Mouse (Mus musculus): ENCODE measurements around the gene Nup133. TPM values are rescaled to one million over a fixed set of nuclear protein-coding genes. Genes with fewer than 3 reads are reported as not detected.

The Nup133 gene
- polyA plus RNA-seq, 1 experiment from 2014 or later: 39.5 TPM

GRCm38 (mm10) chr8:123895680-123896365, 53.2 kb downstream of the Nup133 start:
- Histone ChIP-seq H3K9me3 (ENCODE audit: control insufficient read depth, low read length) (no peaks in the 10 kb centered on the region), H3K9ac (ENCODE audit: low read length) (no peak overlapping the region), H3K4me1 (replicated peaks; ENCODE audit: control insufficient read depth, insufficient read depth, low read length) (no peaks in the 10 kb centered on the region), H3K27me3 (ENCODE audit: control insufficient read depth, insufficient read depth, low read depth, low read length) (peaks cover 46% of the 10 kb centered on the region), H3K4me3 (ENCODE audit: low read length) (no peak overlapping the region), H3K27ac (ENCODE audit: low read length) (no peak overlapping the region), H3K36me3 (ENCODE audit: control insufficient read depth, insufficient read depth, low read length) (no peaks in the 10 kb centered on the region; the same call in 1 of the 2 replicates), H3K4me2 (ENCODE audit: low read depth, low read length) (no peak overlapping the region)
- 64% methylated on average over 9 of the region's 9 CpGs for WGBS
- no peak for ATAC-seq (ENCODE audit: low read depth)

GRCm38 (mm10) chr8:123895230-123895629, 53.8 kb downstream of the Nup133 start:
- Histone ChIP-seq H3K27ac (ENCODE audit: low read length) (no peak overlapping the region), H3K4me2 (ENCODE audit: low read depth, low read length) (no peak overlapping the region), H3K9me3 (ENCODE audit: control insufficient read depth, low read length) (no peaks in the 10 kb centered on the region), H3K4me3 (ENCODE audit: low read length) (no peak overlapping the region), H3K4me1 (replicated peaks; ENCODE audit: control insufficient read depth, insufficient read depth, low read length) (no peaks in the 10 kb centered on the region), H3K36me3 (ENCODE audit: control insufficient read depth, insufficient read depth, low read length) (no peaks in the 10 kb centered on the region; the same call in 1 of the 2 replicates), H3K27me3 (ENCODE audit: control insufficient read depth, insufficient read depth, low read depth, low read length) (peaks cover 52% of the 10 kb centered on the region), H3K9ac (ENCODE audit: low read length) (no peak overlapping the region)
- 68% methylated on average over 4 of the region's 4 CpGs for WGBS
- no peak for ATAC-seq (ENCODE audit: low read depth)

- H3K36me3 ChIP-seq (ENCODE audit: control insufficient read depth, insufficient read depth, low read length): no peaks in the 10 kb centered on the region; the same call in 1 of the 2 replicates
- peaks cover 54% of the 10 kb centered on the region for H3K27me3 ChIP-seq (ENCODE audit: control insufficient read depth, insufficient read depth, low read depth, low read length)
- no peaks in the 10 kb centered on the region for H3K4me1 ChIP-seq (replicated peaks; ENCODE audit: control insufficient read depth, insufficient read depth, low read length)
- no peak within 1 kb of the TSS for H3K27ac ChIP-seq (ENCODE audit: low read length)
- no peak within 1 kb of the TSS for H3K4me2 ChIP-seq (ENCODE audit: low read depth, low read length)
- no peak for ATAC-seq (ENCODE audit: low read depth)
- no peaks in the 10 kb centered on the region for H3K9me3 ChIP-seq (ENCODE audit: control insufficient read depth, low read length)
- H3K9ac ChIP-seq (ENCODE audit: low read length): no peak within 1 kb of the TSS
- 23% methylated on average over 15 of the region's 15 CpGs for WGBS
- H3K4me3 ChIP-seq (ENCODE audit: low read length): no peak within 1 kb of the TSS
Observed at GRCm38 (mm10) chr8:123894502-123895097, 54.5 kb downstream of the Nup133 start, which contains the start of gene Acta1. Gene Acta1, minus strand, starts transcription at chr8:123894751.

- ATAC-seq (ENCODE audit: low read depth): no peak
- Histone ChIP-seq H3K27me3 (ENCODE audit: control insufficient read depth, insufficient read depth, low read depth, low read length) (peaks cover 54% of the 10 kb centered on the region), H3K4me3 (ENCODE audit: low read length) (no peak overlapping the region), H3K36me3 (ENCODE audit: control insufficient read depth, insufficient read depth, low read length) (no peaks in the 10 kb centered on the region), H3K4me2 (ENCODE audit: low read depth, low read length) (no peak overlapping the region), H3K27ac (ENCODE audit: low read length) (no peak overlapping the region), H3K9me3 (ENCODE audit: control insufficient read depth, low read length) (no peaks in the 10 kb centered on the region), H3K9ac (ENCODE audit: low read length) (no peak overlapping the region), H3K4me1 (replicated peaks; ENCODE audit: control insufficient read depth, insufficient read depth, low read length) (no peaks in the 10 kb centered on the region)
- 69% methylated on average over 11 of the region's 11 CpGs for WGBS
Observed at GRCm38 (mm10) chr8:123893413-123893812, 55.7 kb downstream of the Nup133 start.

- Histone ChIP-seq H3K4me3 (ENCODE audit: low read length) (no peak overlapping the region), H3K9ac (ENCODE audit: low read length) (no peak overlapping the region), H3K36me3 (ENCODE audit: control insufficient read depth, insufficient read depth, low read length) (no peaks in the 10 kb centered on the region), H3K4me1 (replicated peaks; ENCODE audit: control insufficient read depth, insufficient read depth, low read length) (no peaks in the 10 kb centered on the region), H3K27me3 (ENCODE audit: control insufficient read depth, insufficient read depth, low read depth, low read length) (peaks cover 54% of the 10 kb centered on the region), H3K27ac (ENCODE audit: low read length) (no peak overlapping the region), H3K9me3 (ENCODE audit: control insufficient read depth, low read length) (no peaks in the 10 kb centered on the region), H3K4me2 (ENCODE audit: low read depth, low read length) (no peak overlapping the region)
- WGBS: 14% methylated on average over 30 of the region's 30 CpGs
- ATAC-seq (ENCODE audit: low read depth): no peak
Observed at GRCm38 (mm10) chr8:123892586-123893155, 56.4 kb downstream of the Nup133 start.

GRCm38 (mm10) chr8:123891883-123892585, 57.0 kb downstream of the Nup133 start:
- H3K9me3 ChIP-seq (ENCODE audit: control insufficient read depth, low read length): no peaks in the 10 kb centered on the region
- H3K4me1 ChIP-seq (replicated peaks; ENCODE audit: control insufficient read depth, insufficient read depth, low read length): no peaks in the 10 kb centered on the region
- H3K9ac ChIP-seq (ENCODE audit: low read length): no peak overlapping the region
- WGBS: 1% methylated on average over 49 of the region's 49 CpGs
- no peak overlapping the region for H3K4me3 ChIP-seq (ENCODE audit: low read length)
- no peak overlapping the region for H3K27ac ChIP-seq (ENCODE audit: low read length)
- no peaks in the 10 kb centered on the region for H3K36me3 ChIP-seq (ENCODE audit: control insufficient read depth, insufficient read depth, low read length)
- no peak overlapping the region for H3K4me2 ChIP-seq (ENCODE audit: low read depth, low read length)
- ATAC-seq (ENCODE audit: low read depth): no peak
- H3K27me3 ChIP-seq (ENCODE audit: control insufficient read depth, insufficient read depth, low read depth, low read length): peaks cover 54% of the 10 kb centered on the region

GRCm38 (mm10) chr8:123891271-123891670, 57.8 kb downstream of the Nup133 start:
- Histone ChIP-seq H3K4me2 (ENCODE audit: low read depth, low read length) (no peak overlapping the region), H3K27me3 (ENCODE audit: control insufficient read depth, insufficient read depth, low read depth, low read length) (peaks cover 54% of the 10 kb centered on the region), H3K9me3 (ENCODE audit: control insufficient read depth, low read length) (no peaks in the 10 kb centered on the region), H3K27ac (ENCODE audit: low read length) (no peak overlapping the region), H3K36me3 (ENCODE audit: control insufficient read depth, insufficient read depth, low read length) (no peaks in the 10 kb centered on the region), H3K4me1 (replicated peaks; ENCODE audit: control insufficient read depth, insufficient read depth, low read length) (no peaks in the 10 kb centered on the region), H3K4me3 (ENCODE audit: low read length) (no peak overlapping the region), H3K9ac (ENCODE audit: low read length) (no peak overlapping the region)
- WGBS: under 1% methylated on average over 11 of the region's 11 CpGs
- ATAC-seq (ENCODE audit: low read depth): no peak

- Histone ChIP-seq H3K4me2 (ENCODE audit: low read depth, low read length) (no peak overlapping the region), H3K27me3 (ENCODE audit: control insufficient read depth, insufficient read depth, low read depth, low read length) (peaks cover 46% of the 10 kb centered on the region), H3K9ac (ENCODE audit: low read length) (no peak overlapping the region), H3K36me3 (ENCODE audit: control insufficient read depth, insufficient read depth, low read length) (no peaks in the 10 kb centered on the region), H3K4me1 (replicated peaks; ENCODE audit: control insufficient read depth, insufficient read depth, low read length) (no peaks in the 10 kb centered on the region), H3K27ac (ENCODE audit: low read length) (no peak overlapping the region), H3K4me3 (ENCODE audit: low read length) (no peak overlapping the region), H3K9me3 (ENCODE audit: control insufficient read depth, low read length) (no peaks in the 10 kb centered on the region)
- no peak for ATAC-seq (ENCODE audit: low read depth)
- 59% methylated on average over 4 of the region's 4 CpGs for whole genome bisulfite sequencing
Observed at GRCm38 (mm10) chr8:123889797-123890196, 59.3 kb downstream of the Nup133 start.

GRCm38 (mm10) chr8:123887956-123888355, 61.1 kb downstream of the Nup133 start:
- Histone ChIP-seq H3K9me3 (ENCODE audit: control insufficient read depth, low read length) (no peaks in the 10 kb centered on the region), H3K4me3 (ENCODE audit: low read length) (no peak overlapping the region), H3K9ac (ENCODE audit: low read length) (no peak overlapping the region), H3K4me1 (replicated peaks; ENCODE audit: control insufficient read depth, insufficient read depth, low read length) (no peaks in the 10 kb centered on the region), H3K36me3 (ENCODE audit: control insufficient read depth, insufficient read depth, low read length) (no peaks in the 10 kb centered on the region), H3K4me2 (ENCODE audit: low read depth, low read length) (no peak overlapping the region), H3K27me3 (ENCODE audit: control insufficient read depth, insufficient read depth, low read depth, low read length) (peaks cover 28% of the 10 kb centered on the region), H3K27ac (ENCODE audit: low read length) (no peak overlapping the region)
- 74% methylated on average over 2 of the region's 2 CpGs for whole genome bisulfite sequencing
- ATAC-seq (ENCODE audit: low read depth): no peak
